Mouse (Mus musculus) embryo, embryonic 10.5 days (tissue): Measurements from ENCODE around the gene Ndufb3.
"Not testable (repeated sequence)": the region's sequence is repeated elsewhere in the genome, so short reads cannot be mapped to it uniquely, and the experiment has no call there.

Experiments used
- DNase-seq: peaks from one replicate; pipeline ENCODE4 v3.0.0-alpha.2; 2015; ENCODE audit warnings: low spot score

Ndufb3 gene

DNA sequence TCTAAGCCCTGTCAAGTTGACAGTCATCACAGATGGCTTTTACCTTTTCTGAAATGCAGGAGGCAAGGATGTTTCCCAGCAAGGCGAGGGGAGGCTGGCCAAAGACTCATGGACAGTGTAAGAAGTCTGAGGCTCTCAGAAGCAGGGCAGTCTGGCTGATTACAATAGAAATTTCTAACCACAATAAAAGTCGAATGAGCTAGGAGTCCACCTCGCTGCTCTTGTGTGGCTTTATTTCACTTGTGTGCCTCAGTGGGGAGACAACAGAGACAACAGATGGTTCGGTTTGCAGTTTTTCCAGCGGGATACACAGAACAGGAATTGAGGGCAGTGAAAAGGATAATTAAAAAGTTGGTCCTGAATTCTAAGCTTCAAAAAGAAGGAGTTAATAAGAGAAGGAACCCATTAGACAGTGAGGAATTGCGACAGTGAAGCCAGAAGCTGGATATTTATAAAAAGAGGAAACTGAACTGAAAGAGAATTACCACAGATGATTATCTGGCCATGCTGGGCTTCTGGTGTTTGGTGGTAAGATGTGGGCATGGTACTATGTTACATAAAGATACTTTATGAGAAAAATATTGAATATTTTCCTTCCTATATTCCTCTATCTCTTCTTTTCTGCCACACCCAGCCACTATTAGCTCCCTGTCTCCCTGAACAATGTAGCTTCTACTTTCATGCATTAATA, 31.9 kb downstream of the Ndufb3 start:
- no peak for DNase-seq

DNA sequence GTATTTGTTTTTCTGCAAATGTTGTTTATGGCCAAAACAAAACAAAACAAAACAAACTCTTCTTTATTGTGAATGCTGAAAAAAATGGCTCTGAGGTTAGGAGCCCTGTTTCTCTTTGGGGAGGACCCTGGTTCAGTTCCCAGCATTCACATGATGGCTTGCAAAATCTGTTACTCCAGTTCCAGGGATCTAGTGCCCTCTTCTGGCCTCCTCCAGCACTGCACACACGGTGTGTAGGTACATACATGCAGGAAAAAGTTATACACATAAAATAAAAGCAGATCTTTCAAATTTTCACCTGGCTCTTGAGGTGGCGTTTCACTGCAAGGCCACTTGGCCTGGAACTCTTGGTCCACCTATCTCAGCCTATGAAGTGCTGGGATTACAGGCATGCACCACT, 32.6 kb downstream of the Ndufb3 start:
- DNase-seq: no peak

DNA sequence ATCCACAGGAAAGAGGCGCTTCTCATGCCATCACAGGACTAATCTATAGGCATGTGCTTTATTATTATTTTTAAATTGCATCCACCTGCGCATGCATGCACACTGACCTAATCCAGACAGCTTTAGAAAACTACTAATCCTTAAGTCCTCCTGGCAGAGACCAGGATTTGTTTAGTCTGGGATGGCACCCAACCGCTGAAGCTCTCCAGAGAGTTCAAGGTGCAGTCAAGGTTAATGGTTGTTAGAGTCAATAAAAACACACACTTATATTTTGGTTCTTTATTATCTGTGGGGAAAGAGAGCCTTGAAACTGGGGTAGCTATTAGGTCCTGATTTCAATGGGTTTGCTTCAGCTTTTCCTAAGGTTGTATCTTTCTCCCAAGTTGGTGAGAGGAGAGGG, 35.1 kb downstream of the Ndufb3 start:
- no peak for DNase-seq

DNA sequence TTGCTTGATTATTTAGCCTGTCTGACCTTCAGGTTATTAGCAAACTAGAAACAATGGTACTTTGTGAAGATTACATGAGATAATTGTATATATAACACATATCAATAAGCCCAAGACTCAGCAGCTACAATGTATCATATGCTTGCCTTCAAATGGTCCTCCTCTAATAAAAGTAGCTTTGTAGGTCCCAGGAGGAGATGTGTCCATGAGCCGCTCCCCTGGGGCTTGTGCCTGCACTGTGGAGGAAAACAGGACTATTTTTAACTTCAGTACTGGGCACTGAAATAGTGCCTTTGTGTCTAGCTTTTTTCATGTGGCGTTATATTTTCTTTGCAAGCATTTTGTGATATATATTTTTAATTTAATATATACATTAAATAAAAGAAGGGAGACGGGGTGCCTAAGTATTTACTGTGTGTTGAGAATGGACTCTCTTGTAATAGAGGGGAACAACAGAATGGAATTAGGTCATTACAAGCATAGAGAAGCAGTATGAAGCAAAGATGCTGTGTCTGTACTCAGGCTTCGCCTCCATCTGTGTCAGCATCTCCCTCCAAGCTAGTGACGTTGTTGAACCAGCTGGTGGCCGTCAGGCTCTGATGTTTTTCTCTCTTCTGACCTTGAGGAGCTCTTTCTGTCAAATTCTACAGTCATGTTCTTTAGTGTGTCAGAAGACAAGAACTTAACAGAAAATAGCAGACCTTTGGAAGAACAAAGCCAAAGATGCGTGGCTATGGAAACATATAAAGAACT, 36.0 kb downstream of the Ndufb3 start:
- DNase-seq: peak; percentile 2

DNA sequence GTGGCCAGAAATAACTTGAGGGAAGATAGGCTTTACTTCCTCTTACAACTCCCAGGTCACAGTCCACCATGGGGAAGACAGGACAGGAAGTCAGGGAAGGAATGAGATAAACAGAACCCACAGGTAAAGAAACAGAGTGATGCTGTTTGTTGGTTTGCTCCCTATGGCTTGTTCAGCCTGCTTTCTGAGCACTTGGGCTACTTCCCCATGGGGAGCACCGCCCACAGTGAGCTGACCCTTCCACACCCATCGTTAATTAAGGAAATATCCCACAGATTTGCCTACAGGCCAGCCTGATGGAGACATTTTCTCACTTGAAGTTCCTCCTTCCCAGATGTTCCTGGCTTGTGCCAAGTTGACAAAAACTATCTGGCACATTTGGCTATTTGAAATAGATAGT, 42.7 kb downstream of the Ndufb3 start:
- DNase-seq: not testable (repeated sequence)
